Mouse (Mus musculus): ENCODE results near the gene Rab40b.

DNA sequence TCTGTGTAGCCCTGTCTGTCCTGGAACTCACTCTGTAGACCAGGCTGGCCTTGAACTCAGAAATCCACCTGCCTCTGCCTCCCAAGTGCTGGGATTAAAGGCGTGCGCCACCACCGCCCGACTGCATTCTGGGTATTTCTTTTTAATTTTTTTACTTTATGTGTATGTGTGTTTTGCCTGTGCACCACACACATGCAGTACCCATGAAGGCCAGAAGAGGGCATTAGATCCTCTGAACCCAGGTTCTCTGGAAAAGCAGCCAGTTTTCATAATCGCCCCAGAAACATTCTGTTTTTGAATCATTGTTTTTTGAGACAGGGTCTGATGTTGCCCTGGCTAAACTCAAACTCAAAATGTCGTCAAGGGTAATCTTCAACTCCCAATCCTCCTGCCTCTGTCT lies 18.4 kb downstream of the Rab40b start:
- no peak for TF ChIP-seq CTCF (IDR thresholded peaks at IDR 0.05; ENCODE audit: borderline replicate concordance, insufficient read depth, low read length)
- TF ChIP-seq POLR2A (IDR thresholded peaks at IDR 0.05; ENCODE audit: low read depth, low read length): no peak

All from embryonic fibroblast, embryonic 13.5 days (primary cell).